Mouse (Mus musculus) cerebellum, adult 2 months (tissue): ENCODE measurements at regions not wholly inside any gene's neighbourhood (a gene's known extent, or its start where the extent isn't known, plus 50 kb on each side); places are given as distances from the start of the nearest gene placed in this dataset.

Source experiments
- CTCF ChIP-seq: fragments of 200-500 bp; IDR thresholded peaks from 2 replicates; pipeline ENCODE4 v1.5.1; 2011; ENCODE audit warnings: low read depth, mild to moderate bottlenecking, control low read depth, low read length, moderate library complexity, borderline replicate concordance; ENCODE audit not compliant: insufficient read depth
- POLR2A ChIP-seq: fragments of 200-500 bp; IDR thresholded peaks from 2 replicates; pipeline ENCODE4 v1.6.1; 2011; ENCODE audit warnings: low read length, control low read depth, borderline replicate concordance; ENCODE audit not compliant: insufficient read depth

DNA sequence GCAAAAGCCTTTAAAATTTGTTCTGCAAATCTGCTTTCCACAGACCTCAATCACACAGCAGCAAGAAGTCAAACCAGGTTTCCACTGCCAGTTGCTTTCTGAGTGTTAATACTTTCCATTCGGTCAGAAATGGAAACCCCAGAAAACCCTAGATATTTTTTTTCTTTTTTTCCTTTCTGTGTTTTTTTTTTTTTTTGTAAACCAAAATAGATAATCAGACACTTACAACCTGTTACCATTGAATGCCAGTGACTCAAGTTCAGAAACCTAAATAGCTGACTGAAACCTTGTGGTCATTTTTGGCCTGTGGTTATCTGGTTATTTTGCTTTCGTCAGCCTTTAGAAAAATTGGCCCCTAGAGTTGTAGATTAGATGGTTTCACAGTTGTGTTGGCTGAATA lies 93.2 kb upstream of the Zc3h12c start:
- TF ChIP-seq CTCF = no peak
- no peak for TF ChIP-seq POLR2A
